Mouse (Mus musculus): ENCODE data around the gene Lbhd1.

- TF ChIP-seq CTCF (IDR thresholded peaks at IDR 0.05; ENCODE audit: borderline replicate concordance, insufficient read depth, low read length) (no peak), POLR2A (IDR thresholded peaks at IDR 0.05; ENCODE audit: low read depth, low read length) (peak; percentile 95)
Observed at GRCm38 (mm10) chr19:8888511-8889385, 5.2 kb downstream of the Lbhd1 start, which contains the start of the genes 1810009A15Rik and Gm49416.

Measured in embryonic fibroblast, embryonic 13.5 days (primary cell).